Mouse (Mus musculus) splenic B cell, adult 2 months (primary cell): Measurements from ENCODE around the gene Fras1.

ENCODE experiments used
- DNase-seq: peaks from one replicate; pipeline ENCODE4 v3.0.0-alpha.2; 2011; ENCODE audit warnings: low read depth, low spot score
- H3K27me3 ChIP-seq: 2 replicates; pipeline ENCODE4 v1.6.1; 2012; ENCODE audit warnings: mild to moderate bottlenecking, low read length, moderate library complexity, mixed read lengths; ENCODE audit not compliant: control insufficient read depth, poor library complexity, insufficient read depth, severe bottlenecking
- H3K36me3 ChIP-seq: 2 replicates; pipeline ENCODE4 v1.6.1; 2012; ENCODE audit warnings: mild to moderate bottlenecking, low read length, moderate library complexity, mixed read lengths; ENCODE audit not compliant: control insufficient read depth, poor library complexity, insufficient read depth, severe bottlenecking

Gene Fras1

DNA sequence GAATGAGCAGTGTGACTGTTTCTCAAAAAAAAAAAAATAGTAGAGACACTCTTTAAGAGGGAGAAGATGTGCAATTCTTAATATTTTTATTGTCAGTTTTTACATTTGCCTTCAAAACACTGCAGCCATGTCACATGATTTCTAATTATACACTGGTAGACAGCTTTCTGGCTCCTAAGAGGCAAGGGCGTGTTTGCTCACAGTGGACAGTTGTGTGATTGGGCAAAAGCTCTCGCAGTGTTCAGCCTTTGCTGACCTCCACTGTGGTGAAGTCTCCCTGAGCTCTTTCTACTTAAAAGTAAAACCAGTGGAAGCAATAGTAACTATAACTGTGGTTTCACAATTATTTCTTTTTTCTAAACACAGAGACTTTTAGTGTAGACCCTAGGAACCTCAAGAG lies 315.1 kb downstream of the Fras1 start:
- Histone ChIP-seq H3K27me3 (no peaks in the 10 kb centered on the region), H3K36me3 (no peaks in the 10 kb centered on the region)
- DNase-seq, result no peak

DNA sequence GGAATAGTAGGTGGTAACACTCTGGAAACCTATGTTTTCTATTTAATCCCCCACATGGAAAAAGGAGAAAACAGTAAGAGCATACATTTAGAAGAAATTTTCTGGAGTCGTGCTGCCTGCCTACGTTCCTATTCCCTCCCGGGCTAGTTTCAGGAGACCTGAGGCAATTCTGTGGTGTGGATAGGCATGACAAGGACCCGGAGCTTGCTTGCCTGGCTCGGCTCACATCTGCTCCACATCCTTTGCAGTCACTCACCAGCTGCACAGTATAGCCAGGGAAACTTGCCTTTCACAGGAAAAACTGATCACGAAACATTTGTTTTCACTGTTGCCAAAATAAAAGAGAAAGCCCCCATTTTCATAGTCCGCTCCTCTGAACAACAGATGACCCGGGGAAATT lies 325.2 kb downstream of the Fras1 start:
- H3K36me3 ChIP-seq, result no peaks in the 10 kb centered on the region
- no peak for DNase-seq
- no peaks in the 10 kb centered on the region for H3K27me3 ChIP-seq

DNA sequence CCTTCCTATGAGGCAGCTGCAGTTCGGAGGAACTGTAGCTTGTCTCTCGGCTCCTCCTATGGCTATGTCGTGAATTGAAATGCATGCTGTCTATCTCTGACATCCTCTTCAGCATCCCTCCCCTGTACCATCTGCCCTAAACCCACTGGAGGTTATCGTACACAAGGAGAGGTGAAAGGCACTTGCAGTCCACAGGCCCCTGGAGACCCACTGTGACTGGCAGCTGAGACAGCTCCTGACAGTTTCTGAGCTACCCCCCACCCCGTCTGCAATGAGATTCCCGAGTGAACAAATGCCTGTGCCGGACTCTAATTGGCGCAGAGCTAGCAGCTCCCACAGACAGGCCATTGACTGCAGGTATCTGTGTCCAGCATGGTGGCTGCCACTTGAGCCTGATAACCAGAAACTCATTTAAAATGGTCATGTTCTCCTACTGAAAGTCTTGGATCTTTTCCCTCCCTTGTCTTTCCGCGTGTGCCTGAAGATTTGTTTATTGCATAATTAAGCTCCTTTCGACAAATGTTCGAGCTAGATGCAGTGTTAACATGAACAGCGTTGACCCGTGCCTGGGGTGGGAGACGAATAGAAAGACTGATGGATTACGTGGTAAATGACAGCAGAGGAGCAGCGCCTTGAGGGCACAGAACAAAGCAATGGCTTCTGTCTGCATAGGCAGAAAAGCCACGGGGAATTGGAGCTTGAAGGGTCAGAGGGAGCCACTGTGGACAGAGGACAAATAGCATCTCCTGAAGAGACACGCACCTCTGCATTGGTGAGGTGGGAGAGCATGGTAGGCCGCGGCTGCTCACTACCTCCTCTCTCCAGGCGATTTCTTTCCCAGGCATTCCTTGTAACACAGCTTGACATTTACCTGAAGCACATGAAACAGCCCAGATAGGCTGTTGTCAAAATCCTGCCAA lies 329.2 kb downstream of the Fras1 start:
- no peak for DNase-seq
- Histone ChIP-seq H3K36me3 (no peaks in the 10 kb centered on the region), H3K27me3 (no peaks in the 10 kb centered on the region)

DNA sequence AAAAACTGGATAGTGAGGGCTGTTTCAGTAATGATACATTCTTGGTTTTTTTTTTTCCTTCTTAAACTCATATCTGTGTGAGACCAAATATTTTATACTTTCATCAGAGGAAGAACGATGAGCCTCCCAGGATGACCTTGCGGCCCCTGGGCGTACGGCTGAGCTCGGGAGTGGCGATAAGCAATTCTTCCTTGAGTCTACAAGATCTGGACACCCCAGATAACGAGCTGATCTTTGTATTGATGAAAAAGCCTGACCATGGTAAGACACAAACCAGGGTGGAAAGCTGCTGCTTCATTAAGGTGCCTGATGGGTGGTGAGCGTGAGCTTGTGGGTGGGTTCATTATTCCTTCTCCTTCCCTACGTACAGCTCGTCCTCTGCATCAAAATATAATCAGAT lies 334.8 kb downstream of the Fras1 start:
- DNase-seq, result no peak
- Histone ChIP-seq H3K27me3 (no peaks in the 10 kb centered on the region), H3K36me3 (no peaks in the 10 kb centered on the region)

DNA sequence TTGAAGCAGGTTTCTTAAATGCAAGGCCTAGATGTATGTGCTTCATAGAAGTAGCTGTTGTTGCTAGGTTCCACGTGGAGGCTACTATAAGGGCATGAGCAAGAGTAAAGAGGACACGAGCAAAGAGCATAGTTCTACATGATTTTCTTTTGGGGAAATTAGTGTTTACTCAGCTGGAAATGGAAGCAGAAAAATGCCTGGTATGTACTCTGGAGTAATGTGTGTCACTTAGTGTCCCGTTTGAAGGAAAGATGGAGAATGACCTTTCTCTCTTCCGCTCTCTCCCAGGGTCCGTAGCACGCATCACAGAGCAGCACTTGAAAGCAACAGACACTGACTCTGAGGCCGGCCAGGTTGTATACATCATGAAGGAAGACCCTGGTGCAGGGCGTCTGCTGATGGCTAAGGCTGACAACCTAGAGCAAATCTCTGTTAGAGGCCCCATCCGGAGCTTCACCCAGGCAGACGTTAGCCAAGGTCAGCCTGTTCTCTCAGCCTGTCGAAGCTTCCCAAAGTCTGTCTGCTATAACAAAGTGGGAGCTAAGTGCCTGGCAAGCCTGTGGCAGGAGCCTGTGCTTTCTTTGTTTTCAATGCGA lies 338.4 kb downstream of the Fras1 start:
- DNase-seq, result no peak
- no peaks in the 10 kb centered on the region for H3K36me3 ChIP-seq
- no peaks in the 10 kb centered on the region for H3K27me3 ChIP-seq

DNA sequence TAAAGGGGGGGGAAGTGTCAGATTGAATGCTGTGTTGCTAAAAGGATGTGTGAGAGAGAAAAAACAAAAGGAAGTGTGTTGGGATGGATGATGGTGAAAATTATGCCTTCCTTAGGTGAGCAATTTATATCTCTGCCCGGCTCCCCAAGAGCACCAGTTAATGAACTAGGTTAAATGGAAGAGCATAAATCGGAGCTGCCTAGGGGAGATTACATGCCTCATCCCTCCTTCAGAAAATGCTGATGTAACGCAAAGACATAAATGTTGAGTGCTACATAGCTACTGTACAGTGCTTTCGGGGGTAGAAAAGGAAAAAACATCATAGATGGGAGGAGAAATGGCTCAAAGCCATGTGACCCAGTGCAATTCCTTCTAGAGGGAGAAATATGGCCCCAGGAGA lies 339.0 kb downstream of the Fras1 start:
- Histone ChIP-seq H3K36me3 (no peaks in the 10 kb centered on the region), H3K27me3 (no peaks in the 10 kb centered on the region)
- DNase-seq, result no peak

DNA sequence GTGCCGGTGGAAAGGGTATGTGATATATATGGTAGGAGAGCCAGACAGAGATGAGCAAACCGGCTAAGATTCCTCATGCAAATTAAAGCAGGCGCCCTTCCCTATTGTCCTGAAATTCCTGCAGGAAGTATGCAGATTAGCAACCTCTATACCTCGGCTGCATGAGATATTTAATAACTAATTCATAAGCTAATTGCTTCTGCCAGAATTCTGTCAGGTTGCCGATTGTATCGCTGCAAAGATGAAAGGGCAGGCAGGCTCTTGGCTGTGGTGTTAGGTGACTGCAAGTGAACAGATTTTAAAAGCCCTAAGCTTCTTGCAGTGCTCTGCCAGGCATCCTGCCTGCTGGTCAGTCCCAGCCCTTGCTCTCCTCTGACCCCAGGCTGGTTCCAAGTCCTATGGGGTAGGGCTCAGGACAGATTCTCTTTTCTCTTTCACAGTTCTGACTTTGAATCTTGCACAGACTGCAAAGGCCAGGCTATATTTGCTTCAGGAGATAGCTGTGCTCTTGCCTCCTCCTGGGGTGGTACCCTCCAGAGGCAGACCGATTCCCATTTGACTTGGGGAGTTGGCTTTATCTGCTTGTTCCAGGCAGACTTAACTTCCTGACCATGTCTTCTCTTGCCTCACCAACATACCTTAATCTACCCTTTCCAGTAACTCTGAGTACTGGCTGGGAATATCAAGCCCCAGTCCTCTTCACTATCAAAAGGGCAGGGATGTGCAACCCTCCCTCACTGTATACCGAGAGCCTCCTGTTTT lies 342.7 kb downstream of the Fras1 start:
- Histone ChIP-seq H3K27me3 (no peaks in the 10 kb centered on the region), H3K36me3 (no peaks in the 10 kb centered on the region)
- no peak for DNase-seq

DNA sequence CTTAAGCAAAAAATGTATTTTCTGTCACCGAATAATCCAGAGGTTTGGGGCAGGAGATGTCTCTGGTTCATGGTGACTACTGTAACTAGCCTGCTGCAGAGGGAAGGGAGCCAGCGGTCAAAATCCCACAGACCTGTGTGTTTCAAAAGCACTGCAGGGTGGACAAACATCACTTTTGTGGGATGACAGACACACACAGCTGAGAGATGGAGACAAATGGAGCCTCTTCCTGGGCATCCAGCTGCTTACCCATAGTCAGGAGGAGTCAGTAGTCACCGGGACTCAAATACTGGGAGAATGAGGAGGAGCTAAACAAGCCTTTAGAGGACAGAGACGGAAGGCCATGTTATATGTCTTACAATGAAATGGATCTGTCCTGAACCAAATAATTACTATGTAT lies 343.9 kb downstream of the Fras1 start:
- H3K36me3 ChIP-seq, result no peaks in the 10 kb centered on the region
- DNase-seq, result no peak
- H3K27me3 ChIP-seq, result no peaks in the 10 kb centered on the region

DNA sequence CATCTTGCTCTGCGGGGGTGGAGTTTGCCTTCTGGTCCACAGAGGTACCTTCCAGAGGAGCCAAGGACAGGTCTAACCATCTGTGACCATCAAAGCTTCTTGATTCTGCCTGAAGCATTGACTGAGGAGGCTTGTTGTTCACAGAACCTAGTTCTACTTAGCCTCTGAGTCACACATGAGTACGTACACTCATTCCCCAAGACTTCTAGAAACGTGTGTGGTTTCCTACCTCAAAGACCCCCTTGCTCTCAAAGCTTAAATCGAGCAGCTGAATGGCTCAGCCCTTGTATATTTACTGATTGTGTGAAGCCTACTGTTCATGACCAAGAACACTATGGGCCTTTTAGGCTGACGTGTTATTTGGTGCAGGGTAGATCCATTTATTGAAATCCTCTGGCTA lies 344.8 kb downstream of the Fras1 start:
- no peaks in the 10 kb centered on the region for H3K27me3 ChIP-seq
- no peaks in the 10 kb centered on the region for H3K36me3 ChIP-seq
- no peak for DNase-seq

DNA sequence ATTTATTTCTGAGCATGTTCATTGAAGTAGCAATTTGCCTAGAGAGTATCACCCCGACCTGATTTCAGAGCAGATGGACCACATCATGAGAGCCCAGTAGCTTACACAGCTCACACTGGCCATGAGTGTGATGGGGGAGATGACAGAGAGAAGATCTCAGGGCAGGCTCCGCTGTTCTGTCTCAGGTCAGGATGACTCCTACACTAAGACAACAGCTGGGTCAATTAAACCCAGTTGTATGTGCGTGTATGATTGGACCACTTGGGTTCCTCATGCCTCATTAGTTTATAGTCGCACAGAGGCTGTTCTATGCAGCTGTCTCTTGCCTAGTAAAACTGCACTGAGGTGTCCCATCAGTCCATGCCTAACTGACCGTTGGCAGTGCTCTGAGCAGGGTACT lies 345.5 kb downstream of the Fras1 start:
- Histone ChIP-seq H3K36me3 (no peaks in the 10 kb centered on the region), H3K27me3 (no peaks in the 10 kb centered on the region)
- DNase-seq, result no peak

DNA sequence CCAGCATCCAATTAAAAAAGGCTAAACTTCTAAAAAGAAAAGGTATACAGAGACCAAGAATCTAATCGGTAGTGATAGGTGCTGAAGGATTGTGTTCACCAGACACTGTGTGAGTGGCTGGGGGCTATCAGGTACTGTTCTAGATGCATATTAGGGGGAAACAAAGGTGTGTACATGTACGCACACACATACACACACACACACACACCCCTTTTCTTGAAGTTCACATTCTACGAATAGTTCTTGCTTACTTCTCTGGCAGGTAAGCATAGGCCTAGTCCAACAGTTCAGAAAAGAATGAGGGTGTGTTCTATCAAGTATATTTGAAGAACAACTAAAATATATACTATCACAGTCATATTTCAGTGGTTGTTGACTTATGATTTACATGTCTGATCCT lies 348.9 kb downstream of the Fras1 start:
- H3K36me3 ChIP-seq, result no peaks in the 10 kb centered on the region
- H3K27me3 ChIP-seq, result no peaks in the 10 kb centered on the region
- DNase-seq, result no peak

DNA sequence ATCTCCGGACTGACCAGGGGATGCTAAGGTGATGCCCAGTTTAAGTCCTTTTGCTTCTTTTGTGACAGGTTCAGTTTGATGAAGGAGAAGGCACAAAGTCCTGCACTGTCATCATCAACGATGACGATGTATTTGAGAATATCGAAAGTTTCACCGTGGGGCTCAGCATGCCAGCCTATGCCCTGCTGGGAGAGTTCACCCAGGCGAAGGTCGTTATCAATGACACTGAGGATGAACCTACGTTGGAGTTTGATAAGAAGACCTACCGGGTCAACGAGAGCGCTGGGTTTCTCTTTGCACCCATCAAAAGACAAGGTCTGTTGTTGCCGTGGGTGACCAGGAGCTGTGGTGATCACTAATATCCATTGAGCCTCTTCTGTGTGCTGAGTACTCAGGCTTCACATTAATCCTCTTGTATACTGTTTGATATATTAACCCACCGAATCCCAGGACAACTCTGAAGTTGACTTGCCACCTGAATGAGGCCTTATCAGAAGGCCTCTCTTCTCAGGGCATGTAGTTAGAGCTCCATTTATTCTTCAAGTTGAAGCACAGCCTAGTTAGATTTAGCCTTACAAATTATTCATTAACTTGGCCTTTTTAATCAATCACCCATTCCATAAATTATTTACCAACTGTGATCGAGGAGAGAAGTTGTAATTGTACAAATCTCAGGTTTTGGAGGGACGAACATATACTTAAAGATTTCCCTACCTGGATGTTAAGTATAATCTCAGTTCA lies 365.6 kb downstream of the Fras1 start:
- Histone ChIP-seq H3K27me3 (no peaks in the 10 kb centered on the region), H3K36me3 (no peaks in the 10 kb centered on the region)
- no peak for DNase-seq

DNA sequence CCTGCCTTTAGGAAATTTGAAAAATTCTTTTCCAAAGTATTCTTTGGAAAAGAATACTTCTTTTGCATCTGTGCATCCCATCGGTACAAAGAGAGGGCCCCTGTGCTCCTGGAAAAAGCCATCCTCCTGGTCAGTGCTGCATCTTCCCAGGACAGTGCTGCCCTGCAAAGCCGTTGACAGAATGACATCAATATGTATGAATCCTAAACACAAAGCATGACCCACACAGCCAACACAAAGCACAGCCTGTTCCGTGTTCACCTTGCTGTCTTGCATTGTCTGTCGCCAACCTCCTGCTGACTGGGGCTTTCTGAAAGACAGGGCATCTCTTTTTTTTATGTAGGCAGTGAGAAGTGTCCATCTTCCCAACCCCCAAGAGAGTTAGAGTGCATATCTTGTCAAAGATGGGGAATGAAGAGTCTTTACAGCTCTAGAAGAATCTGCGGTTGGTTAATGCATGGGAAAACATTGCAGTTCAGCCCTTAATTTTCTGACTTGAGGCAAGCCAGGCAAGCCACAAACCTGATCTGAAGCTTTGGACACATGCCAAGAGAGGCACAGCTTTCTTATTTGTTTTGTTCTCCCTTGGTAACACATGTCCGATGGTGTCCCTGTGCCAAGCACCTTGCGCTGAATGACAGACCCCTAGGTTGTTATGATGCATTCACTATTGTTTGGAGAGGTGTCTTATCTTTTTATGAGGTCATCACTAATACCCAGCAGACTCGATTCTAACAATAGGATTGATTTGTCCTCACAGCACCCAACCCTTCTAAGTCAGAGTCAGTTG lies 373.6 kb downstream of the Fras1 start:
- H3K36me3 ChIP-seq, result no peaks in the 10 kb centered on the region
- H3K27me3 ChIP-seq, result no peaks in the 10 kb centered on the region
- DNase-seq, result no peak

DNA sequence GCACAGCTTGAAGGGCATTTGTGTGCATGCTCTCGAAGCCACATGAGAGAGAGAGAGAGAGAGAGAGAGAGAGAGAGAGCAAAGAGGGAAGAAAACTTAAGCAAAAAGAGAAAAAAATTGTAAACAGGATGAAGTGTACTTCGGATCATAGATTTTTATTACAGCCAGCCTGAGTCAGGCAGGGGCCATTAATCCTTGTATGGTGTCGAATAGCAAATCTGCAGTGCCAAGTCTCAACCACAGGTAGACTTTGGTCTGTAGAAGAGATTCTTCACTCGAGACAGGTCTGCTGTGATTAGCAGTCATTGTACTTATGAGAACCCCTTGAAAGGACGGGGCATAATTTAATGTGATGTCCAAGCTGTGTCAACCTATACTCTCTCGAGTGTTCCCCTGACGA lies 383.9 kb downstream of the Fras1 start:
- no peak for DNase-seq
- Histone ChIP-seq H3K27me3 (no peaks in the 10 kb centered on the region), H3K36me3 (no peaks in the 10 kb centered on the region)
